Mouse (Mus musculus) urinary bladder, postnatal 10 days (tissue): ENCODE results near the gene H2-T24.
A peak's percentile ranks its signal among the peaks of the same experiment; 100 is the strongest.
"Not testable (repeated sequence)": the region's sequence is repeated elsewhere in the genome, so short reads cannot be mapped to it uniquely, and the experiment has no call there.

Experiments used
- DNase-seq: peaks from one replicate; pipeline ENCODE4 v3.0.0; 2022; ENCODE audit warnings: low spot score

Gene H2-T24

DNA sequence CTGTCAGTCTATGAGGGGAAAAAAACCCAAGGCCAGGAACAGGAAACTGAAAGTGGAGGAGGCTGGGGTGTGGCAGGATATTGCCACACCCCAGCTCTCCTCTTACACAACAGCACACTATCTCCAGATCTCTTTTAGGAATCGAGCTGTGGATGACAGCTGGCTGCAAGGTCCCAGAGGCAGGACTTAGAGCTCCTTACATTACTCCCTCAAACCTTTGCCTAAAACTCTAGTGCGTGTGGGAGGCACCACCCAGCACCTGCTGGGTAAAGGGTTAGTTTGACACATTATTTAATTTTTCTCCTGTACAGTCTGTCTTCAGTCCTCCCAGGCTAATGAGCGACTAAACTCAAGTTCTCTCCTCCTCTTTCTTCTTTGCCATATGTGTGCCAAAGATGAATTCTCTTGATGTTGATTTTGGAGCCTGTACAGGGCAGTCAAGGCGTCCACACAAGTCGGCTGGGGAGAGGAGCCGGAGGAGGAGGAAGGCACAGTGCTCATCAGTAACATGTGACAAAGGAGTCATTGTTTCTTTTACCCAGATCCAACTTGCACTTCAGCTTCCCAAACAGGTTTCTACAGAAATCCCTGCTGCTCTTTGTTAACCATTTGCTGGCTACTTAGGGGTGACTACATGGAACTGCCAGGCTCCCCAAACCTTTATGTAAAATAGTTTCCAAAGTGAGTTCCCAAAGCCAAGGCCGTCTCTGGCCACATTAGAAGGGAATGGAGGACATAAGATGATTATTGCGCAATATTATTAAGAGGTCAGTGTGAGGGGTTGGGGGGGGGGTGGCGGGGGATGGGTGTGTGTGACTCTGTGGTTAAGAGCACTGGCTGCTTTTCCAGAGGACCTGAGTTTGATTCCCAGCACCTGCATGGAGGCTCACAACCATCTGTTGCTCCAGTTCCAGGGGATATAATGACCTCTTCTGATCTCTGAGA is 3.6 kb upstream of the H2-T24 start:
- DNase-seq = no peak

DNA sequence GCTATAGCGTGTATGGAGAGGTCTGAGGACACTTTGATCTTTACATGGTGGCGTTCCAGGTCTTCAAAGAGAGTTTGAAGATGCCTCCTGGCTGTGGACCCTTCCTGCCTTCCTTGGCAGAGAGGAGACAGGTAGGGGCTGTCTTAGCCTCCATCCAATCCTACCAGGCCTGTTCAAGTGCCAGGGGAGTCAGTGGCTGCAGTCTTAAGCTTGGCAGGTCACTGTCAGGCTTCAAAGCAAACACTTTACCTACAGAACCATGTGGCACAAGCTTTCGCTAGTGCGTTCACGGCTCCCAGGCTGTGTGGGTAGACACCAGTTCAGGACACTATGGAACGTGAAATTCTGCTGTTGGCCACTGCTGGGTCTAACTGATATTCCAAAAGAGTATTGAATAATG is 2.6 kb upstream of the H2-T24 start:
- no peak for DNase-seq

DNA sequence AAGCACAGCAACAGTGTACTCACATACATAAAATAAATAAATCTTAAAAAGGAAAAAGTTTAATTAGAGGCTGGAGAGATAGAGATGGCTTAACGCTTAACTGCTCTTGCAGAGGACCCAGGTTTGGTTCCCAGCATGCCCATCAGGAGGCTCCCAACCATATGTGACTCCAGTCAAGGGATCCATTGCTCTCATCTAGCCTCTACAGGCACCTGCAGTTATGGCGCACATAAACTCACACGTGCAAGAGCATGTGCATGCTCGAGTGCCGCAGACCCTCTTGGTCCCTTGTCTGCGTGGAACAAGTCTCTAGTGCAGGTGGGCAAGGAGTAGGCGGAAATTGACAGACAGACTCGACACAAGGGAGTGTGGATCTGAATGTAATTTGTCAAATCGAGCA is 1.7 kb upstream of the H2-T24 start:
- no peak for DNase-seq

DNA sequence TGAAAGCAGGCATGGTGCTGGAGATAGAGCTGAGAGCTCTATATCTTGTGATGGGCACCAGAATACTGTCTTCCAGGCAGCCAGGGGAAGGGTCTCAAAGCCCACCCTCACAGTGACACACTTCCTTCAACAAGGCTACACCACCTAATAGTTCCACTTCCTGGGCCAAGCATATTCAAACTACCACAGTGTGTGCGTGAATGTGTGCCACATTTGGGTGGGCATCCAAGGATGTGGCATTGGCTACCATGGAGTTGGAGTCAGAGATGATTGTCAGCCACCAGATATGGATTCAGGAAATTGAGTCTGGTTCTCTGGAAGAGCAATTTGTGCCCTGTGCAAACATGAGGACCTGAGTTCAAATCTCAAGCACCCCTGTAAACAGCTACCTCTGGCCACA is 949 bp upstream of the H2-T24 start:
- no peak for DNase-seq

DNA sequence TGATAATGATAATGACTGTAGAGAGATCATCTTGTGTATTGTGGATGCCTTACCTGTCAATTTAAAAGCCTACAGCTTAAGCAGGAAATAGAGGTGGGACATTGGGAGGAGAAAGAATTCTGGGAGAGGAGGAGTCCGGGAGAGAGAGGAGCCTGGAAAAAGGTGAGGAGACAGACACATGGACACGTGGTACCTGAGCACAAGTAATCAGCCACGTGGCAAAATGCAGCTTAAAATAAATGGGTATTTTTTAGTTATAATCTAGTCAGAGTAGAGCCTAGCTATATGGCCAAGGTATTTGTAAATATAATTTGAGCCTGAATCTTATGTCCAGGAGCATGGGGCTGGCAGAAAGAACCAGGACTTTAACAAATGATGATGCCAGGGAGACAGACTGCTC is 841 bp downstream of the H2-T24 start:
- no peak for DNase-seq

DNA sequence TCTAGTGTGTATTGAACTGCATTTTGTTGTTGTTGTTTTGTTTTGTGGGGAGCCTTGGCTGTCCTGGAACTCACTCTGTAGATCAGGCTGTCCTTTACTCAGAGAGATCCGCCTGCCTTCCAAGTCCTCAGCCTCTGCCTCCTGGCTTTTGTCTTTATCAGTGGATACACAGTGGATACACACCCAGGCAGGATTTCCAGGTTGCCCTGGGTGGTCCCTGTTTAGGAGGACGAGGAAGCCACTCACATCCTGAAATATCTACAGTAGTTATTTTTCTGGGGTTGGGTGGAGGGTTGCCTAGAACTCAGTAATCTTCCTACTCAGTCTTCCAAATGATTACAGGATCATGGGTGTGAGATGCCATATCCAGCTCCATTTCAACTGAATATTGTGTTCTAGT is 1.4 kb downstream of the H2-T24 start:
- DNase-seq = no peak

DNA sequence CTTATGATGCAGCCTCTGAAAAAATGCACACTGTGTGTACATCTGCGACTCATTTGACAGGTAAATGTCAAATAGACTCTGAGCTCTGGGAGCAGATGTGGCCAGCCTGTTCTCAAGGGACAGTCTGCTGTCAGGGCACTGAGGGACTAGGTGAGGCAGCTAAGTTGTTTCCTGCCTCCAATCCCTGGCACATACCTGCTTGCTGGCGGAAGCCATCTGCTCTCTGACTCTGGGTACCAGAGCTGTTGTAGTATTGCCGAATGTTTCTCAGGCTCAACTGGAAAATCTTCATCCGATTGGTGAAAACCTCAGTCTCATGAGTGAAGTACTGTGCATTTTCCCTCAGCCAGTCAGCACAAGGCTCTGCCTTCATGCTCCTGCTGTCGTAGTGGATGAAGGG is 3.3 kb downstream of the H2-T24 start:
- DNase-seq = no peak

DNA sequence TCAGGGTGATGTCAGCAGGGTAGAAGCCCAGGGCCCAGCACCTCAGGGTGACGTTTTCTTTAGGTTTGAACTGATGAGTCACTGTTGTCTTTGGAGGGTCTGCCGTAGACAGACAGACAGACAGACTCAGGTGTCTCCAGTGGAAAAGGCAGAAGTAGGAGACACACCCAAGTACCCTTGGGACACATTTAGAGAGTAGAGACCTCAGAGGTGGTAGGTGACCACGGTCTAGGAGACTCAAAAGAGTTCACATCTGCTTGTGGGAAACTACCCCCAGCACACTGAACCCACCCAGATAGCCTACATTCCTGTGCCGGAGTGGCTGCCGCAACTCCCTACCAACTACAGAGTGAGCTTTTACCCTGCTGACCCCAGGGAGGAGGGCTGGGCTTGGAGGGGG is 5.4 kb downstream of the H2-T24 start:
- no peak for DNase-seq

DNA sequence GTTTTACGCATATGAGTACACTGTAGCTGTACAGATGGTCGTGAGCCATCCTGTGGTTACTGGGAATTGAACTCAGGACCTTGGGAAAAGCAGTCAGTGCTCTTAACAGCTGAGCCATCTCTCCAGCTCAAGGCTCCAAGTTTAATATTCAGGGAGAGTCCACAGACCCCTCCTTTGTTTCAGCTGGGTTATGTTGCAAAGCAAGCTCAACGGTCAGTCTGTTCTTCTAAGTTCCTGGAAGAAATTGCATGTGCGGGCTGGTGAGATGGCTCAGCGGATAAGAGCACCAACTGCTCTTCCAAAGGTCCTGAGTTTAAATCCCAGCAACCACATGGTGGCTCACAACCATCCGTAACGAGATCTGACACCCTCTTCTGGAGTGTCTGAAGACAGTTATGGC is 16.0 kb downstream of the H2-T24 start:
- DNase-seq = not testable (repeated sequence)

DNA sequence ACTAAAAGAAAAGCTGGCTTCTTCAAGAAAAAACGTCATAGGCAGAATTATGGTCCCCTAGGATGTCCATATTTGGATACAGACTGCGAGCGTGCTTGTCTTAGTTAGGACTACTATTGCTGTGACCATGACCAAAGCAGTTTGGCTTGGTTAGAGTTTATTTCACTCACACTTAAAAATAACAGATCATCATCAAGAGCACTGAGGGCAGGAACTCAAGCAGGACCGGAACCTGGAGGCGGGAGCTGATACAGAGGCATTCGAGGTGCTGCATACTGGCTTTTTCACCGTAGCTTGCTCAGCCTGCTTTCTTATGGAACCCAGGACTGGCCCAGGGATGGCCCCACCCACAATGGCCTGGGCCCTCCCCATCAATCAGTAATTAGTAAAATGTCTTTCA is 17.0 kb downstream of the H2-T24 start:
- no peak for DNase-seq

DNA sequence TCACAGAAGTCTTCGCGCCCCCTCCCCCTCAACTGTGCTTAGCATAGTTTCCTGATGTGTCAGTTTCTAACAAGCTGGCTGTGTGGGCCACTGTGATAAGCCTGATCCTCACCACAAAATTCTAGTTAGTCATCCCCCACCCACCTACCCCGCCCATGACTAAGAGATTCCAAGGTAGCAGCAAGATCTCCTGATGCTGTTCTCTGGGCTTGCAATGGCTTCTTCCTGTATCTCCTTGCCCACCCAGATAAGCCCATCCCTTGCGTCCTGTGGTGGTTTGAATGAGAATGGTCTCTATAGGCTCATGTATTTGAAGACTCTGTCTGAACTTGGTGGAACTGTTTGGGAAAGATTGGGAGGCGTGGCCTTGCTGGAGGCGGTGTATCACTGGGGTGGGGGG is 18.4 kb downstream of the H2-T24 start:
- no peak for DNase-seq

DNA sequence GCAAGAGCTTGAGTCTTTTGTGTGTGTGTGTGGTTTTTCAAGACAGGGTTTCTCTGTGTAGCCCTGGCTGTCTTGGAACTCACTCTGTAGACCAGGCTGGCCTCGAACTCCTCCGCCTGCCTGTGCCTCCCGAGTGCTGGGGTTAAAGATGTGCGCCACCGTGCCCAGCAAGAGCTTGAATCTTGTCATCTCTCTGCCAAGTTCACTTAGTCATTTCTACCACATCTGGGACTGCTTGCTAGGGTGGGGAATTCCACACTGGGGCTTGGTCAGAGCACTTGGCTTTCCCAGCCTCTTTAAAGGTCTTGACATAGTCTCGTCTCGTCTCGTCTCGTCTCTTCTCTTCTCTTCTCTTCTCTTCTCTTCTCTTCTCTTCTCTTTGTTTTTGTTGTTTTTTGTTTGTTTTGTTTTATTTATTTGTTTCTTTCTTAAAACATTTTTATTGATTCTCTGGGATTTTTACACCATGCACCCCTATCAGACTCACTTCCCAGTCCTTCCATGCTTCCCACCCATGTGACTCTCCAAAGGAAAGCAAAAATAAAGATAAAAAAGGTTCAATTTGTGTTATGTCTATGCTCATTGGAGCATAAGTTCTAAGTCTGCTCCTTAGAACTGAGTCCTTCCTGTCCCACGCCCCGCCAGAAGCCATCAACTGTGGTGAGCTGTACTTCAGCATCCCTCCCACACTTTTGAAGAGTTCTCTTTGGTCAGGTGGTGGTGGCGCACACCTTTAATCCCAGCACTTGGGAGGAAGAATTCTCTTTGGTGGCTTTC is 19.1 kb downstream of the H2-T24 start:
- no peak for DNase-seq

DNA sequence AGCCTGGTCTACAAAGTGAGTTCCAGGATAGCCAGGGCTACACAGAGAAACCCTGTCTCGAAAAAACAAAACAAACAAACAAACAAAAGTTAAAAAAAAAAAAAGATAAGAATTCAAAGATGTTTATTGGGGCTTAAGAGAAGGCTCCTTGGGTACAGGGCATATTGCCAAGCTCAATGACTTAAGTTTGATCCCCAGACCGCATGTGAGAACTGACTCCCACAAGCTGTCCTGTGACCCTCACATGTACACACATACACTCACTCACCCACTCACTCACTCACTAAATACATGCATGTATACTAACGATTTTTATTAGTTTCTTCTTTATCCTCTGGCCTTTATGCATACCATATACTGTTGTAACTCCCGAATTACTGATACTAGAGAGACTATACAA is 20.0 kb downstream of the H2-T24 start:
- no peak for DNase-seq

DNA sequence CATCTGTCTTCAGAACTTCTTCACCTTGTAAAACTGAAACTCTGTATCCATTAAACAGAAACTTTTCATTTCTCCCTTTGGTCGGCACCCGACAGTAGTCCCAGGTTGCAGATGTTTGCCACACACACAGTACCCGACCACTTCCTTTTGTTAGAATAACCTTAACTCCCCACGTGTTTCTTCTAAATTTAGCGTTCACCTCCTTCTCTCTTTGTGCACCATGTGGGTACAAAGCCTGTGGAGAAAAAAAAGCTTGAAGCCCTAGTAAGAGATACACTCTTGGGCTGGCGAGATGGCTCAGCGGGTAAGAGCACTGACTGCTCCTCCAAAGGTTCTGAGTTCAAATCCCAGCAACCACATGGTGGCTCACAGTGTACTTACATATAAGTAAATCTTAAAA is 21.0 kb downstream of the H2-T24 start:
- no peak for DNase-seq

DNA sequence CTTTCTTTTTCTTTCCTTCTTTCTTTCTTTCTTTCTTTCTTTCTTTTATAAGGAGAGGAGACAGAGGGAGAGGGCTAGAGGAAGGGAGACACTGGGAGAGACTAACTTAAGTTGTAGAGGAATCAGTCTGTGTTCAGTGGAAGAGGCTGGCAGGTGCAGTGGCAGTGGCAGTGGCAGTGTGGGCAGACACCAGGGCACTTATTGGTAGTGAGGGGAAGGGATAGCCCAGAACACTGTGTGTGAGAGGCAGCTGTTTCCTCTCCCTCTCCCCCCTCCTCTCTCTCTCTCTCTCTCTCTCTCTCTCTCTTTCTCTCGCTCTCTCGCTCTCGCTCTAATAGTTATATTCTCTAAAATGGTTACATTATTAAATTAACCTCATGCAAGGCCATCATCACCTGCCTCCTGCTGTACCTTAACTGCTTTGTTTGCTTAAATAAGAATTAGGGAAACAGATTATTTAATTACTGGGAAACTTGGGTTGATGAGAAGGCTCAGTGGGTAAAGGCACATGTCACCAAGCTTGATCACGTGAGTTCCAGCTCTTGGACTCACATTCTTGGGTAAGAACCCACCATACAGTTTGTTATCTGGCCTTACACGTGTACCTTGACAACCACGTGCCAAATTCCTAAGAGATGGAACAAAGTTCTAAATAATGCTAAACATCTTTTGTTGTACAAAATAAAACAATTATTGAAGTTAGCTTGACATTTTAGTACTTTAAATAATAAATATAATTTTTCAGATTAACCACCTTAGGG is 21.6 kb downstream of the H2-T24 start:
- no peak for DNase-seq

DNA sequence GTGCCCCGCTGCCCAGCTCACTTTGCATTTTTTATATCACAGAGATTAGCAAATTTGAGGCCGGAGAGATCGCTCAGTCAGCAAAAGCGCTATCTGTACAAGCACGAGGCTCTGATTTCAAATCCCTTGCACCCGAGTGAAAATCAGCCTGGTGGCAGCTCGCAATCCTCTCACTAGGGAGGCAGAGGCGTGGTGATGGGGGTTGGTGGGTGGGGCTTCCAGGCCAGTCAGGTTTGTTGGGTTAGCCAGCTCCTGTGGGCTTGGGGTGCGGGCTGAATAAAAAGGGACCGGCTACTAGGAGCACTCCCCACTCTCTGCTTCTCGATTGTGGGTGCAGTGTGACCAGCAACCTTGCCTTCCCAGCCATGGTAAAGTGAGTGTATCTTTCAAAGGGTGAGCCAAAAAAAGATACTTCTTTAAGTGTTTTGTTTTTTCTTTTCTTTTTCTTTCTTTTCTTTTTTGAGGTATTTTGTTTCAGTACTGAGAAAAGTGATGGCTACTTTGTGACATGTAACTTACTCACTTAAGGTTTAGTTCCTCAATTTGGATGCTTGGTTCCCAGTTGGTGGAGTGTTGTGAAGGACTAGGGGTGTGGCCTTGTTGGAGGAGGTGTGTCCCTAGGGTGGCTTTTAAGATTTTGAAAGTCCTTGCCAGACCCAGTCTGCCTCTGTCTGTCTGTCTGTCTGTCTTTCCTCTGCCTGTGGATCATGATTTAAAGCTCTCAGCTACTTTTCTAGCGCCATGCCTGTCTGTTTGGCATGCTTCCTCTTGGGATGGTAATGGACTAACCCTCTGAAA is 22.4 kb downstream of the H2-T24 start:
- DNase-seq = no peak

DNA sequence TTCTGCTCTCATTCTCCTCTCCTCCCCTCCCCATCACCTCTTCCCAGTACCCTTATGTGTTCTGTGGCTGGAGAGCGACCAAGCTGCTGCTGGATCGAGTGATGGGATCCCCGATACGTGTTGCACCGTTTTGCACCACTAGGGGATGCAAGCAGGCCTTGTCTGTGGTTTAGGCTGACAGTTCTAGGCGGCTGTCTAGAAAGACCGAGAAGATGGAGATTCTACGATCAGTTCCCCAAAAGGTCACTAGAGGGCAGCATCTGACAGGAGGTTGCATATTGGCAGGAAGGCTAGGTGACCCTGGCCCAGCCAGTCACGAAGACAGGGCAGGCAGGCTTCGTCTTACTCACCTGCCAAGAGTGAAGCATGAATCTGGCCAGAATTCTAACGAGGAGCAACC is 23.4 kb downstream of the H2-T24 start:
- peak; percentile 86 for DNase-seq

DNA sequence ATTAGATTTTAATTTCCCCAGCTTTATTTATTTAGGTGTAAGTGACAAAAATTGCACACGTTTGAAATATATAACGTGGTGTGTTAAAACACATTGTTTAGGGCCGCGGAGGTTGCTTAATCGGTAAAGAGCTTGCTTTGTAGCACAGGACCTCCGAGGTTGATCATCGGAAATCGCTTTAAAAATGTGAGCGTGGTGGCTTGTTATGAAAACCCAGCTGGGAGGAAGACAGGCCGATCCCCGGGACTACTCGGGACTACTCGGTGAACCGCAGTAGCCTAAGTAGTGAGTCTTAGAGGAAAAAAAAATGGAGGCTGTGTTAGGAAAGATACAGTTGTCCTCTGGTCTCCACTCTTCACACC is 25.5 kb downstream of the H2-T24 start:
- no peak for DNase-seq

DNA sequence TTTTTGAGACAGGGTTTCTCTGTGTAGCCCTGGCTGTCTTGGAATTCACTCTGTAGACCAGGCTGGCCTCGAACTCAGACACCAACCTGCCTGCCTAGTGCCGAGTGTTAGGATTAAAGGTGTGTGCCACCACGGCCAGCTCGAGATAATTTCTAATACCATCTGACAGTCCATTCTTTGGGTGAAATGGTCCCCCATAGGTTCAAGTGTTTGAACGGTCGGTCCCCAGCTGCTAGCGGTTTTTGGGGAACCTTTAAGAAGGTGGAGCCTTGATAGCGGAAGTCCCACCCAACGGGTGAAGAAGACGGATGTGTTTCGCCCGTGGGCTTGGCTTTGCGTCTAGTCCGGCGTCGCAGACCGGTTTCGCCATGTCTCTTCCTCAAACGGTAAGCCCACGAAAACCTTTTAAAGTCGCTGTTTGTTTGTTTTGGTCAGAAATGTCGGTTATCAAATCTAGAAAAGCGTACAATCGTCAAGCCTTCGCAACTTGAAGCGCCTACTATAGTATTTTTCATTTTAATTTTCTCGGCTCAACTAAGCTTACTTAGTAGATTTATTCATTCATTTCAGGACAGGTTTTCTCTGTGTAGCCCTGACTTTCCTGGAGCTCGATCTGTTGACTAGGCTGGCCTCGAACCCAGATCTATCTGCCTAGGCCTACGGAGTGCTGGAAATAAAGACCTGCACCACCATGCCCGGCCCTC is 26.0 kb downstream of the H2-T24 start:
- no peak for DNase-seq

DNA sequence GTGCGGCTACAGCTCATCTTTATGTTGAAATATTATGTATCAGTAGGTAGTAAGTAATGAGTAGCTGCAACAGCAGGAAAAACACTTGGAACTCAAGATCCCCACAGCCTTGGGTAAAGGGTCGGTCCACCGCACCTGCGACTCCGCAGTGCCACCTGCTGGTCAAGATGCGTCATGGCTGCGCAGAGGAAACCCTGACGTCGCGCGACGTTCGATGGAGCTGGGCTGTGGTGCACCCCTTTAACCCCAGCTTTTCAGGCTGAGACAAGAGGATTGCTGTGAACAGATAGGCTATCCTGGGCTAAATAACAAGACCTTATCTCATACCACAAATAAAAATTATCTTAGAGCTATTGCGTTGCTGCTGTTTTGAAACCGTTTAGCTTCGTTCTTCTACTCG is 26.7 kb downstream of the H2-T24 start:
- peak; percentile 34 for DNase-seq

DNA sequence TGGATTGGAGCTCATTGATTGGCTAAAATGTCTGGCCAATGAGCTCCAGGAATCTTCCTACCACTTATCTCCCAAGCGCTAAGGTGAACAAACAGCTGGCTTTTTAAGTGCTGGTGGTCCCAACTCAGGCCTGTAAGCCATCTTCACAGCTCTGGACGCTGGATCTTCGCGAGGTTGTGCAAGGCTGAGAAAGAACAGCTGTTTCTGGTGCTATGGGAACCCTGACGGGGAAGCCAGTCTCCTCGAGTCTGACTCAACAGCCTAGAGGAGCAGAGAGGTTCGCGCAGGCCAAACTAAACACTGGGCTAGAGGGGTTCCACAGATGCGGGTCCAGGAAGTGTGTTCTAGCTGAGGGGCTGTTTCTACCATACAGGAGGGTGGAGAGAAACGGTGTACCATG is 28.6 kb downstream of the H2-T24 start:
- no peak for DNase-seq
